Mouse (Mus musculus) limb, embryonic 12.5 days (tissue): ENCODE results near the gene Tacc3. TPM values are rescaled to one million over a fixed set of nuclear protein-coding genes. Genes with fewer than 3 reads are reported as not detected.

Source experiments
- ATAC-seq: fragments of 200-750 bp; cut with Nextera tagmentation; 2 replicates; pipeline ENCODE4 v1.8.0; 2017; ENCODE audit warnings: low read depth, moderate TSS enrichment; ENCODE audit not compliant: insufficient number of reproducible peaks, insufficient read depth, low FRiP score, low TSS enrichment
- H3K27ac ChIP-seq: fragments of 300-500 bp; sonication (generic); 2 replicates; pipeline ENCODE4 v1.5.1; 2016; ENCODE audit warnings: mild to moderate bottlenecking, moderate library complexity
- H3K27me3 ChIP-seq: fragments of 300-500 bp; sonication (generic); 2 replicates; pipeline ENCODE4 v1.6.1; 2016; ENCODE audit warnings: mild to moderate bottlenecking, moderate library complexity
- H3K36me3 ChIP-seq: fragments of 300-500 bp; sonication (generic); 2 replicates; pipeline ENCODE4 v1.6.1; 2016; ENCODE audit warnings: mild to moderate bottlenecking, moderate library complexity
- H3K4me1 ChIP-seq: fragments of 300-500 bp; sonication (generic); replicated peaks from 2 replicates; pipeline ENCODE4 v1.6.1; 2016
- H3K4me2 ChIP-seq: fragments of 300-500 bp; sonication (generic); 2 replicates; pipeline ENCODE4 v1.6.1; 2016; ENCODE audit warnings: mild to moderate bottlenecking, moderate library complexity
- H3K4me3 ChIP-seq: fragments of 300-500 bp; sonication (generic); replicated peaks from 2 replicates; pipeline ENCODE4 v1.5.1; 2016; ENCODE audit warnings: mild to moderate bottlenecking
- H3K9ac ChIP-seq: fragments of 300-500 bp; sonication (generic); replicated peaks from 2 replicates; pipeline ENCODE4 v1.6.1; 2016; ENCODE audit warnings: mild to moderate bottlenecking, moderate library complexity
- H3K9me3 ChIP-seq: fragments of 300-500 bp; sonication (generic); 2 replicates; pipeline ENCODE4 v1.6.1; 2016; ENCODE audit warnings: mild to moderate bottlenecking, moderate library complexity
- WGBS: fragments of 180-500 bp; shearing (Covaris S2); methylation state at CpG from one replicate; pipeline ENCODE4 v1.1.7; 2016; 5-methylcytosine and 5-hydroxymethylcytosine counted together
- polyA plus RNA-seq: library from polyadenylated mRNA; unstranded; fragments of >200 nt; fragmentation: Nextera tagmentation; extraction: Ambion mirVana; gene quantifications from 2 replicates; pipeline ENCODE4 v1.2.1, GENCODE M21; 2016

Gene Tacc3
- polyA plus RNA-seq, 1 experiment from 2014 or later, result 275 TPM

DNA sequence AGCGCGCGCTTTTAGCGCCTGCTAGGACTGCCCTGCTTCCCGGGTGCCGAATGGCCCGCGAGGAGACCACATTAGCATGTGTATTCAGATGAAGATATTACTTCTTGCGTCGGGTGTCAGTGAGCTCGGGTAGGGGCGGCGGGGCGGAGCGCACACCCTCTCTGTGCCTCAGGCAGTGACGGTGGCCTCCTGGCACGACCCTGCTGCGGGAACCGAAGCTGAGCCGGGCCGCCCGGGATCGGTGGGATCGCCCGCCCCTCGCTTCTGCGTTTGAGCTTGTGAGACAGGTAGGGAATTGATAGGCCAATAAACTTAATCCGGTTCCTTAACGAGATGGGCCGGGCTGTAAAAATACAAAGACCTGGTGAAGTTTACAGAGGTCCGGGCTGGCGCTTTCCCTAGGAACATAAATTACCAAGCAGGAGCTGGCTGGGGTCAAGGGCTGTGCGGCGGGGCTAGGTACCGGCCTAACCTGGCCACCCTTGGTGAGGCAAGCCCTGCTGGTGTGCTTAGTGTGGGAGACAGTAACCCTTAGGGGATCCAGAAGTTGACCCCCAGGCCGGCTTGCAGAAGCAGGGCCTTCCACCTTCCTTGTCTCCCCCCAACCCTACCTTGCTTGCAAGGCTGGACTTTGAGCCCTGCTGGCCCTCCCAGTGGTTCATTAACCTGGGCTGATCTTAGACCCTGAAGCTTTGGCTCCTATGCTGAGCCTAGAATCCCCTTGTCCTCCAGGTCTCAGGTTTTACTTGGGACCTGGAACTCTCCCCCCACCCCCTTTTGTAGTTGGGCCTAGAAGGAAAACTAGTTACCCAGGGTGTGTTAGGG lies 65.9 kb downstream of the Tacc3 start:
- H3K9ac ChIP-seq, result peak overlapping the region; percentile 87
- peak overlapping the region; percentile 96 for H3K4me2 ChIP-seq
- peaks cover 38% of the 10 kb centered on the region for H3K4me1 ChIP-seq
- H3K4me3 ChIP-seq, result peak overlapping the region; percentile 75
- no peak for ATAC-seq
- 2% methylated on average over 36 of the region's 36 CpGs for WGBS
- peaks cover 84% of the 10 kb centered on the region for H3K27me3 ChIP-seq
- H3K27ac ChIP-seq, result peak overlapping the region; percentile 81
- peaks cover 21% of the 10 kb centered on the region for H3K36me3 ChIP-seq
- H3K9me3 ChIP-seq, result no peaks in the 10 kb centered on the region

DNA sequence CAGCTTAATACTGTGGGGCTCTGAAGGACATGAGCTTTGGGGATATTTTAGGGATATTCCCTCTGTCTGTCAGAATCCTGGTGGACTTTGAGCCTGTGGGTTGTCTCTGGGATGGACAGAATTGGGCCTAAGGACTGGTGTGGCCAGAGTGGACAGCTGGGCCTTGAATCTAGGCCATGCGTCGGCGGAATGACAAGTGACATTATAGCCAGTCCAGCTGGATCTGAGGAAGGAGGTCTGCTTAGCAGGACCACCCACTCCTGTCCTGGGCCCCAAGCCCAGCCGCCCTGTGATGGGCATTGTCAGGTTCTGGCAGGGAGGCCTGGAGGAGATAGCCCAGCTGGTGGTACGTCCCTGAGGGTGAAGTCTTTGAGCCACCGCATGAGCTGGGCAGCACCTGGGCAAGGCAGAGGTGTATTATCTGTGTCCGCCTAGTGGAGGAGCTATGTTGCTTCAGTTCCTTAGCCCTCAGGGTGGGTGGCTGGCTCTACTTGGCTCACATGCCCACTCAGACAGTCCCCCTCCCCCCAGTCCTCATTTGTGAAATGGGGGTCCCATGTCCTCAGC lies 68.2 kb downstream of the Tacc3 start:
- Histone ChIP-seq H3K36me3 (peaks cover 42% of the 10 kb centered on the region), H3K4me3 (no peak overlapping the region), H3K27me3 (peaks cover 84% of the 10 kb centered on the region), H3K4me1 (peaks cover 34% of the 10 kb centered on the region), H3K4me2 (0 out of 2 replicates have a peak overlapping the region, but pooled peaks have one; percentile 96), H3K9me3 (no peaks in the 10 kb centered on the region), H3K27ac (no peak overlapping the region), H3K9ac (no peak overlapping the region)
- no peak for ATAC-seq
- 74% methylated on average over 7 of the region's 7 CpGs for WGBS

DNA sequence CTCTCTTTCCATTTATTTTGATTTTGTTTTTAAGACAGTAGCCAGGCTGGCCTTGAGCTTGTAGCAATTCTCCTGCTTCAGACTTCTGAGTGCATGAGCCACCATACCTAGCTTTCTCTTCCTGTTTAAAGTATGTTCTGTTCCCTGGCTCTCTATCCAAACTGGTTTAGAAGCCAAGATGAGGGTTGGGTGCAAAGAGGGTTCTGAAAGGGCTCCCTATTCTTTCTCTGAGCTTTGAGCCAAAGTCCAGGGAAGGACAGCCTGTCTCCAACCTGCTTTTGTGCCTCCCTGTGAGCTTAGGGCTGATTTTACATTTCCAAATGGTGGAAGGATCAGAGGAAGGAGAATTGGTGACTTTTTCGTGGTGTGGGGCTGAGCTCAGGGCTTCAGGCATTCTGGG lies 69.0 kb downstream of the Tacc3 start:
- no peak overlapping the region for H3K27ac ChIP-seq
- ATAC-seq, result no peak
- WGBS, result 60% methylated on average over 1 of the region's 1 CpGs
- no peak overlapping the region for H3K4me2 ChIP-seq
- H3K4me1 ChIP-seq, result peaks cover 29% of the 10 kb centered on the region
- no peaks in the 10 kb centered on the region for H3K9me3 ChIP-seq
- peaks cover 89% of the 10 kb centered on the region for H3K27me3 ChIP-seq
- H3K36me3 ChIP-seq, result peaks cover 50% of the 10 kb centered on the region
- no peak overlapping the region for H3K4me3 ChIP-seq
- H3K9ac ChIP-seq, result no peak overlapping the region

Other genes starting within 250 kb of the Tacc3 start
- not detected in 2 replicates for gene Nkx1-1, start 224.2 kb upstream of the Tacc3 start, polyA plus RNA-seq
- 71.5 and 78.8 TPM in 2 replicates for gene Fam53a, start 28.5 kb upstream of the Tacc3 start, polyA plus RNA-seq
- gene Gm9903, start 28.2 kb upstream of the Tacc3 start, polyA plus RNA-seq, result 0.46 and 0.74 TPM in 2 replicates
- 307 and 311 TPM in 2 replicates for gene Slbp, start 5.6 kb upstream of the Tacc3 start, polyA plus RNA-seq
- 41.9 and 42.8 TPM in 2 replicates for gene Tmem129, start 288 bp downstream of the Tacc3 start, polyA plus RNA-seq
- gene Fgfr3, start 63.5 kb downstream of the Tacc3 start, polyA plus RNA-seq, result 24.5 and 28.0 TPM in 2 replicates
- gene Letm1, start 124.7 kb downstream of the Tacc3 start, polyA plus RNA-seq, result 55.7 and 56.6 TPM in 2 replicates
- 69.6 and 70.5 TPM in 2 replicates for gene Nsd2, start 162.6 kb downstream of the Tacc3 start, polyA plus RNA-seq